ENCODE assay signal across 8 mouse cellular contexts in genomic region chr17:87745926-87746888, GRCm38 (mm10). TPM values are rescaled to one million over a fixed set of nuclear protein-coding genes. Genes with fewer than 3 reads are reported as not detected.
A peak's percentile ranks its signal among the peaks of the same experiment; 100 is the strongest.
DNase-seq lines count a peak whose midpoint lies in the region; ATAC-seq lines count a peak whose summit lies in the region.

No protein-coding gene starts in this region.

- peak overlapping the region; percentile 67 for H3K9ac ChIP-seq in midbrain, embryonic 16.5 days (ENCODE audit: low read depth, low read length)
- H3K9ac ChIP-seq in stomach, embryonic 16.5 days (ENCODE audit: low read length): peak overlapping the region; percentile 7

- WGBS in heart, embryonic 10.5 days: 2% methylated on average over 101 of the region's 101 CpGs
- 3% methylated on average over 98 of the region's 101 CpGs for WGBS in midbrain, embryonic 16.5 days
- WGBS in stomach, embryonic 16.5 days: 3% methylated on average over 101 of the region's 101 CpGs

- peak overlapping the region; percentile 71 for H3K4me3 ChIP-seq in heart, embryonic 10.5 days
- peak overlapping the region; percentile 53 for H3K4me3 ChIP-seq in midbrain, embryonic 16.5 days (ENCODE audit: low read depth, low read length)
- peak overlapping the region; percentile 53 for H3K4me3 ChIP-seq in stomach, embryonic 16.5 days (replicated peaks; ENCODE audit: low read length)

- H3K27me3 ChIP-seq in heart, embryonic 10.5 days (ENCODE audit: insufficient read depth, poor library complexity, severe bottlenecking): peaks cover 75% of the 10 kb centered on the region
- peaks cover 11% of the 10 kb centered on the region for H3K27me3 ChIP-seq in midbrain, embryonic 16.5 days (ENCODE audit: control insufficient read depth, insufficient read depth, low read depth, low read length)
- H3K27me3 ChIP-seq in stomach, embryonic 16.5 days (ENCODE audit: control insufficient read depth, insufficient read depth, low read length): peaks cover 43% of the 10 kb centered on the region

- H3K9me3 ChIP-seq in heart, embryonic 10.5 days: no peaks in the 10 kb centered on the region
- no peaks in the 10 kb centered on the region for H3K9me3 ChIP-seq in midbrain, embryonic 16.5 days (replicated peaks; ENCODE audit: control insufficient read depth, low read length, poor library complexity, severe bottlenecking)
- 0 out of 2 replicates have a peak, but pooled peaks cover 3% of the 10 kb centered on the region for H3K9me3 ChIP-seq in stomach, embryonic 16.5 days (replicated peaks; ENCODE audit: control insufficient read depth, low read length)

- DNase-seq in heart, embryonic 10.5 days (ENCODE audit: low spot score): no peak
- DNase-seq in heart, adult 9 months (ENCODE audit: low spot score in 2 of 2): no peak
- DNase-seq in cerebellum, postnatal 25 days: peak; percentile 72 to 73
- DNase-seq in gastrocnemius, postnatal 10 days: peak; percentile 36
- DNase-seq in kidney, adult 9 months: peak; percentile 5
- DNase-seq in liver: peak; percentile 17

- peaks cover 16% of the 10 kb centered on the region for H3K4me1 ChIP-seq in heart, embryonic 10.5 days
- H3K4me1 ChIP-seq in midbrain, embryonic 16.5 days (ENCODE audit: control insufficient read depth, insufficient read depth, low read length): peaks cover 8% of the 10 kb centered on the region
- peaks cover 10% of the 10 kb centered on the region; the same call in 1 of the 2 replicates for H3K4me1 ChIP-seq in stomach, embryonic 16.5 days (ENCODE audit: control insufficient read depth, insufficient read depth, low read length)

- H3K27ac ChIP-seq in heart, embryonic 10.5 days: peak overlapping the region; percentile 52
- H3K27ac ChIP-seq in midbrain, embryonic 16.5 days (ENCODE audit: low read length): peak overlapping the region; percentile 67
- no peak overlapping the region for H3K27ac ChIP-seq in stomach, embryonic 16.5 days (ENCODE audit: low read length)

- ATAC-seq in midbrain, embryonic 16.5 days: peak; percentile 88
- peak; percentile 78 for ATAC-seq in stomach, embryonic 16.5 days (ENCODE audit: insufficient read depth, low FRiP score)

- peak overlapping the region; percentile 89 for H3K4me2 ChIP-seq in midbrain, embryonic 16.5 days (ENCODE audit: low read length)
- peak overlapping the region; percentile 77 for H3K4me2 ChIP-seq in stomach, embryonic 16.5 days (ENCODE audit: low read depth, low read length)

- no peaks in the 10 kb centered on the region for H3K36me3 ChIP-seq in heart, embryonic 10.5 days
- H3K36me3 ChIP-seq in midbrain, embryonic 16.5 days (ENCODE audit: control insufficient read depth, insufficient read depth, low read length): no peaks in the 10 kb centered on the region
- H3K36me3 ChIP-seq in stomach, embryonic 16.5 days (ENCODE audit: control insufficient read depth, insufficient read depth, low read length): no peaks in the 10 kb centered on the region

RNA-seq across cellular contexts. Expression of gene Kcnk12, which starts 51.6 kb away (rescaled TPM):
- 0.06 TPM in 1 of 2 replicates, not detected in the other for polyA plus RNA-seq in heart, embryonic 10.5 days (2016; fragmentation: Nextera tagmentation; extraction: Ambion mirVana)
- total RNA-seq in gastrocnemius, postnatal 10 days (2021): not detected
- 0.63 and 0.65 TPM in 2 replicates for polyA plus RNA-seq in midbrain, embryonic 16.5 days (2015; fragmentation: Nextera tagmentation; extraction: Ambion mirVana)
- not detected in 2 replicates for polyA plus RNA-seq in stomach, embryonic 16.5 days (2015; fragmentation: Nextera tagmentation; extraction: Ambion mirVana)

Comparison
In these comparisons a context has a peak if more than half of its experiments do, and no peak if none do; other contexts are left out.
1. DNase-seq: peak in cerebellum, postnatal 25 days (2 of 2), gastrocnemius, postnatal 10 days (single experiment), kidney, adult 9 months (single experiment) and liver (single experiment); none in heart, embryonic 10.5 days (single experiment) and heart, adult 9 months (0 of 2).
2. Peak in every context shown above with its lines, with median percentiles within 50 percentile points of each other: H3K4me3 ChIP-seq.